ENCODE assay signal across 17 mouse cellular contexts in genomic region chr1:92719864-92720263, GRCm38 (mm10).
DNase-seq lines count a peak whose midpoint lies in the region; ATAC-seq lines count a peak whose summit lies in the region.
"Had no signal": no experiment of that assay in that cellular context is flagged by ENCODE, and none has a peak within 500 bp of the region (broad histone marks: within the 10 kb centered on the region; RNA-seq: fewer than 3 reads in every experiment).

No protein-coding gene starts in this region.

- H3K27ac ChIP-seq in heart, embryonic 10.5 days: peak overlapping the region; percentile 84
- H3K27ac ChIP-seq in heart, embryonic 14.5 days (replicated peaks in 1 of 2; ENCODE audit: control insufficient read depth in 1 of 2, insufficient read depth in 1 of 2, low read depth in 2 of 2, low read length in 2 of 2): peak overlapping the region; percentile 87 to 89
- peak overlapping the region; percentile 59 for H3K27ac ChIP-seq in hindbrain, embryonic 10.5 days
- H3K27ac ChIP-seq in hindbrain, embryonic 16.5 days (ENCODE audit: low read depth, low read length): no peak overlapping the region
- H3K27ac ChIP-seq in kidney, embryonic 15.5 days: no peak overlapping the region
- H3K27ac ChIP-seq: embryonic facial prominence, embryonic 13.5 days; forebrain, embryonic 13.5 days; gastrocnemius, adult 2 months; hindbrain, embryonic 13.5 days; intestine, embryonic 15.5 days had no signal

- no peak overlapping the region for H3K4me2 ChIP-seq in heart, embryonic 14.5 days (ENCODE audit: low read length)
- no peak overlapping the region for H3K4me2 ChIP-seq in hindbrain, embryonic 16.5 days (ENCODE audit: low read length)
- no peak overlapping the region for H3K4me2 ChIP-seq in kidney, embryonic 15.5 days
- H3K4me2 ChIP-seq: embryonic facial prominence, embryonic 13.5 days; forebrain, embryonic 13.5 days; hindbrain, embryonic 13.5 days; intestine, embryonic 15.5 days had no signal

- H3K9me3 ChIP-seq in heart, embryonic 10.5 days: no peaks in the 10 kb centered on the region
- H3K9me3 ChIP-seq in heart, embryonic 14.5 days (ENCODE audit: control insufficient read depth, low read length): no peaks in the 10 kb centered on the region
- H3K9me3 ChIP-seq in hindbrain, embryonic 10.5 days: no peaks in the 10 kb centered on the region
- no peaks in the 10 kb centered on the region for H3K9me3 ChIP-seq in hindbrain, embryonic 16.5 days (ENCODE audit: control insufficient read depth, low read length)
- H3K9me3 ChIP-seq in kidney, embryonic 15.5 days (replicated peaks): no peaks in the 10 kb centered on the region
- H3K9me3 ChIP-seq: embryonic facial prominence, embryonic 13.5 days; forebrain, embryonic 13.5 days; hindbrain, embryonic 13.5 days; intestine, embryonic 15.5 days had no signal

- 0 out of 2 replicates have a peak overlapping the region, but pooled peaks have one; percentile 50 for H3K9ac ChIP-seq in heart, embryonic 14.5 days (ENCODE audit: low read length)
- no peak overlapping the region for H3K9ac ChIP-seq in hindbrain, embryonic 16.5 days (ENCODE audit: low read depth, low read length)
- H3K9ac ChIP-seq in kidney, embryonic 15.5 days: no peak overlapping the region
- H3K9ac ChIP-seq: embryonic facial prominence, embryonic 13.5 days; forebrain, embryonic 13.5 days; hindbrain, embryonic 13.5 days; intestine, embryonic 15.5 days had no signal

- no peak for DNase-seq in heart, embryonic 10.5 days (ENCODE audit: low spot score)
- no peak for DNase-seq in heart, postnatal 4 days
- no peak for DNase-seq in heart, adult 9 months (ENCODE audit: low spot score in 2 of 2)
- DNase-seq in hindbrain, embryonic 10.5 days (ENCODE audit: low spot score): no peak
- DNase-seq: adrenal gland, adult 2 months; adrenal gland, postnatal 25 days; cerebellum, postnatal 36 days; gastrocnemius, adult 2 months; gastrocnemius, postnatal 25 days; kidney, adult 18-20 months had no signal

- WGBS in heart, embryonic 10.5 days: 92% methylated on average over 6 of the region's 6 CpGs
- WGBS in heart, embryonic 14.5 days: 91% methylated on average over 6 of the region's 6 CpGs
- WGBS in hindbrain, embryonic 10.5 days: 94% methylated on average over 6 of the region's 6 CpGs
- WGBS in hindbrain, embryonic 16.5 days: 96% methylated on average over 6 of the region's 6 CpGs
- WGBS in kidney, embryonic 15.5 days: 93% methylated on average over 6 of the region's 6 CpGs

- H3K4me1 ChIP-seq in heart, embryonic 10.5 days: peaks cover 51% of the 10 kb centered on the region
- H3K4me1 ChIP-seq in heart, embryonic 14.5 days (ENCODE audit: control insufficient read depth in 2 of 2, insufficient read depth in 2 of 2, low read length in 2 of 2): peaks cover 47 to 52% of the 10 kb centered on the region in 2 experiments
- peaks cover 25% of the 10 kb centered on the region for H3K4me1 ChIP-seq in hindbrain, embryonic 10.5 days (replicated peaks)
- peaks cover 3% of the 10 kb centered on the region for H3K4me1 ChIP-seq in hindbrain, embryonic 16.5 days (ENCODE audit: control insufficient read depth, insufficient read depth, low read depth, low read length)
- peaks cover 5% of the 10 kb centered on the region for H3K4me1 ChIP-seq in kidney, embryonic 15.5 days
- H3K4me1 ChIP-seq: intestine, embryonic 15.5 days had no signal

- no peaks in the 10 kb centered on the region for H3K36me3 ChIP-seq in heart, embryonic 10.5 days
- no peaks in the 10 kb centered on the region for H3K36me3 ChIP-seq in heart, embryonic 14.5 days (ENCODE audit: control insufficient read depth, insufficient read depth, low read length)
- H3K36me3 ChIP-seq in hindbrain, embryonic 10.5 days: no peaks in the 10 kb centered on the region
- no peaks in the 10 kb centered on the region for H3K36me3 ChIP-seq in hindbrain, embryonic 16.5 days (ENCODE audit: control insufficient read depth, insufficient read depth, low read length)
- H3K36me3 ChIP-seq in kidney, embryonic 15.5 days: no peaks in the 10 kb centered on the region
- H3K36me3 ChIP-seq: embryonic facial prominence, embryonic 13.5 days; hindbrain, embryonic 13.5 days; intestine, embryonic 15.5 days had no signal

- no peak overlapping the region for H3K4me3 ChIP-seq in heart, embryonic 10.5 days
- no peak overlapping the region for H3K4me3 ChIP-seq in heart, embryonic 14.5 days (ENCODE audit: control insufficient read depth in 1 of 2, insufficient read depth in 1 of 2, low read depth in 1 of 2, low read length in 2 of 2)
- H3K4me3 ChIP-seq in hindbrain, embryonic 10.5 days: no peak overlapping the region
- H3K4me3 ChIP-seq in hindbrain, embryonic 16.5 days (ENCODE audit: low read length): no peak overlapping the region
- no peak overlapping the region for H3K4me3 ChIP-seq in kidney, embryonic 15.5 days (replicated peaks)
- H3K4me3 ChIP-seq: embryonic facial prominence, embryonic 13.5 days; forebrain, embryonic 13.5 days; gastrocnemius, adult 2 months; hindbrain, embryonic 13.5 days; intestine, embryonic 15.5 days had no signal

- ATAC-seq in heart, embryonic 14.5 days (ENCODE audit: insufficient number of reproducible peaks, insufficient read depth, low FRiP score, low read depth): no peak
- no peak for ATAC-seq in hindbrain, embryonic 16.5 days
- no peak for ATAC-seq in kidney, embryonic 15.5 days (replicated peaks; ENCODE audit: low FRiP score)
- ATAC-seq: forebrain, embryonic 13.5 days; intestine, embryonic 15.5 days had no signal

- H3K27me3 ChIP-seq in heart, embryonic 10.5 days (ENCODE audit: insufficient read depth, poor library complexity, severe bottlenecking): peaks cover 6% of the 10 kb centered on the region; the same call in 1 of the 2 replicates
- H3K27me3 ChIP-seq in heart, embryonic 14.5 days (ENCODE audit: control insufficient read depth, insufficient read depth, low read length): no peaks in the 10 kb centered on the region
- no peaks in the 10 kb centered on the region for H3K27me3 ChIP-seq in hindbrain, embryonic 10.5 days (ENCODE audit: insufficient read depth, poor library complexity, severe bottlenecking)
- H3K27me3 ChIP-seq in hindbrain, embryonic 16.5 days (replicated peaks; ENCODE audit: control insufficient read depth, insufficient read depth, low read length): no peaks in the 10 kb centered on the region
- no peaks in the 10 kb centered on the region for H3K27me3 ChIP-seq in kidney, embryonic 15.5 days
- H3K27me3 ChIP-seq: forebrain, embryonic 13.5 days; intestine, embryonic 15.5 days had no signal

Comparison
In these comparisons a context has a peak if more than half of its experiments do, and no peak if none do; other contexts are left out.
1. H3K27ac ChIP-seq: peak in heart, embryonic 10.5 days (single experiment), heart, embryonic 14.5 days (2 of 2) and hindbrain, embryonic 10.5 days (single experiment); none in hindbrain, embryonic 16.5 days (single experiment) and kidney, embryonic 15.5 days (single experiment).